Mouse (Mus musculus) heart, postnatal 0 days (tissue): Measurements from ENCODE around the gene Spred2. TPM values are rescaled to one million over a fixed set of nuclear protein-coding genes. Genes with fewer than 3 reads are reported as not detected.
"Not testable (repeated sequence)": the region's sequence is repeated elsewhere in the genome, so short reads cannot be mapped to it uniquely, and the experiment has no call there.

Experiments
- ATAC-seq: fragments of 200-750 bp; cut with Nextera tagmentation; 2 replicates; pipeline ENCODE4 v1.8.0; 2017; ENCODE audit warnings: low read depth, moderate number of reproducible peaks, moderate library complexity; ENCODE audit not compliant: insufficient read depth
- DNase-seq: peaks from one replicate; pipeline ENCODE4 v3.0.0-alpha.2; 2016; ENCODE audit warnings: low spot score
- H3K27ac ChIP-seq: fragments of 300-500 bp; sonication (generic); 2 replicates; pipeline ENCODE4 v1.5.1; 2014; ENCODE audit warnings: low read depth, mild to moderate bottlenecking
- H3K27me3 ChIP-seq: fragments of 300-500 bp; sonication (generic); 2 replicates; pipeline ENCODE4 v1.6.1; 2014; ENCODE audit warnings: low read length, mixed read lengths; ENCODE audit not compliant: control insufficient read depth, insufficient read depth
- H3K36me3 ChIP-seq: fragments of 300-500 bp; sonication (generic); replicated peaks from 2 replicates; pipeline ENCODE4 v1.6.1; 2014; ENCODE audit warnings: low read length, mixed read lengths; ENCODE audit not compliant: control insufficient read depth, insufficient read depth
- H3K4me1 ChIP-seq: fragments of 300-500 bp; sonication (generic); 2 replicates; pipeline ENCODE4 v1.6.1; 2014; ENCODE audit warnings: antibody characterized with exemption; ENCODE audit not compliant: control insufficient read depth, insufficient read depth
- H3K4me2 ChIP-seq: fragments of 300-500 bp; sonication (generic); 2 replicates; pipeline ENCODE4 v1.6.1; 2014; ENCODE audit warnings: low read depth, mild to moderate bottlenecking, low read length, moderate library complexity
- H3K4me3 ChIP-seq: fragments of 300-500 bp; sonication (generic); 2 replicates; pipeline ENCODE4 v1.5.1; 2014; ENCODE audit warnings: low read depth, low read length
- H3K9ac ChIP-seq: fragments of 300-500 bp; sonication (generic); replicated peaks from 2 replicates; pipeline ENCODE4 v1.6.1; 2014; ENCODE audit warnings: low read depth, low read length, mixed read lengths
- H3K9me3 ChIP-seq: fragments of 300-500 bp; sonication (generic); replicated peaks from 2 replicates; pipeline ENCODE4 v1.6.1; 2016; ENCODE audit warnings: low read length; ENCODE audit not compliant: control insufficient read depth
- CTCF ChIP-seq: IDR thresholded peaks from 2 replicates; pipeline ENCODE4 v1.5.1; 2016; ENCODE audit warnings: antibody characterized with exemption, control low read depth, low read depth
- EP300 ChIP-seq: IDR thresholded peaks from 2 replicates; pipeline ENCODE4 v1.6.1; 2016; ENCODE audit warnings: antibody characterized with exemption, low read depth
- WGBS: fragments of 180-500 bp; shearing (Covaris S2); extraction: QIAGEN DNeasy Blood & Tissue Kit; methylation state at CpG from one replicate; pipeline ENCODE4 v1.1.7; 2014; 5-methylcytosine and 5-hydroxymethylcytosine counted together
- polyA plus RNA-seq: library from polyadenylated mRNA; unstranded; fragments of >200 nt; fragmentation: Nextera tagmentation; extraction: Ambion mirVana; gene quantifications from 2 replicates; pipeline ENCODE4 v1.2.1, GENCODE M21; 2015
- total RNA-seq: library from RNA; depleted of rRNA; stranded (reverse); fragments of >200 nt; gene quantifications from 2 replicates; pipeline ENCODE4 v1.2.3, GENCODE M21; 2014; ENCODE audit warnings: low replicate concordance

Gene Spred2
- total and polyA plus RNA-seq, 2 experiments from 2014 or later, result 3.2 to 8.2 TPM

GRCm38 (mm10) chr11:20052814-20053536 lies 128.8 kb downstream of the Spred2 start:
- ATAC-seq (no peak), DNase-seq (no peak)
- Histone ChIP-seq H3K9me3 (no peaks in the 10 kb centered on the region), H3K27ac (no peak overlapping the region; the same call in 1 of the 2 replicates), H3K36me3 (no peaks in the 10 kb centered on the region), H3K27me3 (no peaks in the 10 kb centered on the region), H3K4me2 (no peak overlapping the region), H3K4me3 (no peak overlapping the region), H3K4me1 (no peaks in the 10 kb centered on the region), H3K9ac (no peak overlapping the region)
- TF ChIP-seq EP300, result no peak
- no peak for TF ChIP-seq CTCF
- 37% methylated on average over 13 of the region's 13 CpGs for WGBS

- no peak overlapping the region for H3K4me2 ChIP-seq
- H3K27ac ChIP-seq, result no peak overlapping the region
- no peaks in the 10 kb centered on the region for H3K9me3 ChIP-seq
- peaks cover 4% of the 10 kb centered on the region for H3K36me3 ChIP-seq
- no peak for DNase-seq
- H3K9ac ChIP-seq, result no peak overlapping the region
- no peaks in the 10 kb centered on the region for H3K27me3 ChIP-seq
- no peak for TF ChIP-seq CTCF
- TF ChIP-seq EP300, result no peak
- 81% methylated on average over 3 of the region's 3 CpGs for WGBS
- no peaks in the 10 kb centered on the region for H3K4me1 ChIP-seq
- ATAC-seq, result no peak
- no peak overlapping the region for H3K4me3 ChIP-seq
Observed at GRCm38 (mm10) chr11:20053951-20054350, 129.8 kb downstream of the Spred2 start.

GRCm38 (mm10) chr11:20054617-20055016 lies 130.4 kb downstream of the Spred2 start:
- ATAC-seq (no peak), DNase-seq (no peak)
- H3K36me3 ChIP-seq, result peaks cover 8% of the 10 kb centered on the region
- H3K4me2 ChIP-seq, result no peak overlapping the region
- no peaks in the 10 kb centered on the region for H3K4me1 ChIP-seq
- no peak overlapping the region for H3K4me3 ChIP-seq
- H3K27me3 ChIP-seq, result no peaks in the 10 kb centered on the region
- 68% methylated on average over 5 of the region's 5 CpGs for WGBS
- no peaks in the 10 kb centered on the region for H3K9me3 ChIP-seq
- H3K27ac ChIP-seq, result no peak overlapping the region
- TF ChIP-seq CTCF (no peak), EP300 (no peak)
- H3K9ac ChIP-seq, result no peak overlapping the region

GRCm38 (mm10) chr11:20056168-20056567 lies 132.0 kb downstream of the Spred2 start:
- no peak for ATAC-seq

DNA sequence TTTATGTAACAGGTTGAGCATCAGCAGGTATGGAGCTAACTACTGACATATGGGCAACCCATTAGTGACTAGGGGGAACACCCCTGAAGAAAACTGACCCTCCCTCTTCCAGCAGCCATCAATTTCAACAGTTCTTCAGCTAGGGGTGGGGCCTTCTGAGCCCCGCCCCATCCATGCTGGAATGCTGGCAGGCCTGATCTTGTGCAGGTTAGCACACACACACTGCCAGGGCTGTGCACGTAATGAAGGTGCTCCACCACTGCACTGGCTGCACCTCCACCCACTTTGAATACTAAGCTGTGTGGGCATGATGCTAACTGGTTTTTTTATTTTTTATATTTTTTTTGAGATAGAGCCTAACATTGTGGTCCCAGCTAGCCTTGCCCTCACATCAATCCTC lies 133.3 kb downstream of the Spred2 start:
- ATAC-seq (no peak), DNase-seq (no peak)
- H3K36me3 ChIP-seq, result peaks cover 15% of the 10 kb centered on the region
- no peak overlapping the region for H3K4me2 ChIP-seq
- H3K27me3 ChIP-seq, result no peaks in the 10 kb centered on the region
- TF ChIP-seq CTCF (no peak), EP300 (no peak)
- H3K9ac ChIP-seq, result no peak overlapping the region
- 89% methylated on average over 2 of the region's 2 CpGs for WGBS
- no peaks in the 10 kb centered on the region for H3K9me3 ChIP-seq
- H3K27ac ChIP-seq, result no peak overlapping the region
- no peak overlapping the region for H3K4me3 ChIP-seq
- no peaks in the 10 kb centered on the region for H3K4me1 ChIP-seq

More at GRCm38 (mm10) chr11:20056168-20056567, 132.0 kb downstream of the Spred2 start:
- 100% methylated on average over 1 of the region's 1 CpGs for WGBS
- Histone ChIP-seq H3K4me3 (no peak overlapping the region), H3K27ac (no peak overlapping the region), H3K27me3 (no peaks in the 10 kb centered on the region), H3K4me2 (no peak overlapping the region), H3K9me3 (no peaks in the 10 kb centered on the region), H3K4me1 (no peaks in the 10 kb centered on the region), H3K9ac (no peak overlapping the region), H3K36me3 (peaks cover 15% of the 10 kb centered on the region)
- no peak for DNase-seq
- TF ChIP-seq CTCF (no peak), EP300 (no peak)

- ATAC-seq, result no peak
- TF ChIP-seq EP300, result no peak
- TF ChIP-seq CTCF, result no peak
- Histone ChIP-seq H3K4me1 (no peaks in the 10 kb centered on the region), H3K4me3 (no peak overlapping the region), H3K4me2 (no peak overlapping the region), H3K36me3 (peaks cover 20% of the 10 kb centered on the region), H3K27ac (no peak overlapping the region), H3K27me3 (no peaks in the 10 kb centered on the region), H3K9ac (no peak overlapping the region), H3K9me3 (no peaks in the 10 kb centered on the region)
- DNase-seq, result no peak
- WGBS, result 82% methylated on average over 3 of the region's 3 CpGs
Observed at GRCm38 (mm10) chr11:20059736-20060135, 135.6 kb downstream of the Spred2 start.

GRCm38 (mm10) chr11:20062801-20063200 lies 138.6 kb downstream of the Spred2 start:
- peaks cover 34% of the 10 kb centered on the region for H3K36me3 ChIP-seq
- H3K4me2 ChIP-seq, H3K9me3 ChIP-seq, H3K4me1 ChIP-seq, H3K27ac ChIP-seq, H3K4me3 ChIP-seq, DNase-seq, H3K9ac ChIP-seq, ATAC-seq, H3K27me3 ChIP-seq: not testable (repeated sequence)
- WGBS, result 84% methylated on average over 9 of the region's 9 CpGs

GRCm38 (mm10) chr11:20064086-20064485 lies 139.9 kb downstream of the Spred2 start:
- H3K4me1 ChIP-seq, DNase-seq, H3K4me2 ChIP-seq, ATAC-seq, H3K9ac ChIP-seq, H3K4me3 ChIP-seq, H3K9me3 ChIP-seq, H3K27me3 ChIP-seq, H3K27ac ChIP-seq: not testable (repeated sequence)
- peaks cover 37% of the 10 kb centered on the region for H3K36me3 ChIP-seq
- WGBS, result 69% methylated on average over 2 of the region's 2 CpGs
